Mouse (Mus musculus): Measurements from ENCODE around the gene Gm3250. TPM values are rescaled to one million over a fixed set of nuclear protein-coding genes. Genes with fewer than 3 reads are reported as not detected.
"Not testable (repeated sequence)": the region's sequence is repeated elsewhere in the genome, so short reads cannot be mapped to it uniquely, and the experiment has no call there.

Gene Gm3250
- total and polyA plus RNA-seq, 3 experiments: not detected

DNA sequence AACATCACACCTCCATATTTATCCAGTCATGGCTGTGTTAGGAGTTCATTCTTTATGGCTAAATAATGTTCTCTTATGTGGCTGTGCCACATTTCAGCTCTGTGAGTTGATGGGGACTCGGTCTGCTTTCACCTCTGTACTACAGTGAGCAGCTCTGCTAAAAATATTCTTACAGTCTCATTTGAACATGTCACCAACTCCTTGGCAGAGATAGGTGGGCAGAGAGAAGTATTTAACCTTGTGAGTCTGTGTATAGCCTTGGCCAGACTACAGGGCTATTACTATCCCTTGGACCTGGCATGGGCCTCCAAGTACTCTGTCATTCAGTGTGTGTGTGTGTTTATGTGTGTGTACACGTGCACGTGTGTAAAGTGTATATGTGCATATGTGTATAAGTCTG is 10.2 kb downstream of the Gm3250 start:
- H3K27me3 ChIP-seq (replicated peaks): peaks cover 32% of the 10 kb centered on the region
- H3K9me3 ChIP-seq (replicated peaks; ENCODE audit: low read length); H3K27ac ChIP-seq (ENCODE audit: insufficient read depth, low read depth); H3K4me3 ChIP-seq (replicated peaks in 1 of 3; ENCODE audit: low read depth in 2 of 3, low read length in 2 of 3, poor library complexity in 1 of 3); H3K4me2 ChIP-seq (ENCODE audit: insufficient read depth, low read depth, poor library complexity, severe bottlenecking); H3K36me3 ChIP-seq (replicated peaks in 1 of 2; ENCODE audit: control insufficient read depth in 1 of 2, insufficient read depth in 1 of 2, low read length in 1 of 2); H3K4me1 ChIP-seq (ENCODE audit: control insufficient read depth in 1 of 2, insufficient read depth in 2 of 2); dilution Hi-C loops (cut with MboI; ENCODE audit: extremely low pct_ligation_motif_present, extremely low pct_unique_long_range_greater_than_20kb, low sequenced_read_pairs); H3K79me2 ChIP-seq (replicated peaks; ENCODE audit: control insufficient read depth, extremely low read depth, insufficient read depth, poor library complexity, severe bottlenecking); H3K9ac ChIP-seq (ENCODE audit: insufficient read depth, low read depth); in situ Hi-C loops (cut with MboI; ENCODE audit: low pct_ligation_motif_present, low pct_unique_long_range_greater_than_20kb, low sequenced_read_pairs); DNase-seq (ENCODE audit: extremely low read depth): not testable (repeated sequence)

DNA sequence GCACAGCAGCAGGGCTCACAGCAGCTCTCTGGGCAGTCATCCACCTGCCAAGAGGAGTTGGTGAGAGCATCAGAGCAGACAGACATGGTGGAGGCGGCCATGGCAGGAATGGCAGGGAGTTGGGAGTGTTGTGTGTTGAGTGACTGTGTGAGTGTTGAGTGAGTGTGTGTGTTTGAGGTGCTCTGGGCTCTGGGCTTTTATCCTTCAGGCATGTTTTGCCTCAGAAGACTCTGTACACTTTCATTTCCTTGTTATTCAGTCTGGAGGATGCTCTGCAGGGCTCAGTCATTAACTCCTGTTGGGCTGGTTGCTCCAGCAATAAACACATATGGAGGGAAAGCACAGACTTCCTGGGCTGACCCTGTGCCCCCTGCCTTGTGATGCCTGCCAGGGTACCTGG is 11.1 kb downstream of the Gm3250 start, which contains the start of gene Gm3238:
TSS of gene Gm3238 (minus strand) at position 101 of the 400 bp plus-strand sequence.
- H3K79me2 ChIP-seq (replicated peaks; ENCODE audit: control insufficient read depth, extremely low read depth, insufficient read depth, poor library complexity, severe bottlenecking); H3K4me3 ChIP-seq (replicated peaks in 1 of 3; ENCODE audit: low read depth in 2 of 3, low read length in 2 of 3, poor library complexity in 1 of 3); H3K36me3 ChIP-seq (replicated peaks in 1 of 2; ENCODE audit: control insufficient read depth in 1 of 2, insufficient read depth in 1 of 2, low read length in 1 of 2); H3K4me2 ChIP-seq (ENCODE audit: insufficient read depth, low read depth, poor library complexity, severe bottlenecking); DNase-seq (ENCODE audit: extremely low read depth); H3K27ac ChIP-seq (ENCODE audit: insufficient read depth, low read depth); H3K9ac ChIP-seq (ENCODE audit: insufficient read depth, low read depth); H3K9me3 ChIP-seq (replicated peaks; ENCODE audit: low read length); in situ Hi-C loops (cut with MboI; ENCODE audit: low pct_ligation_motif_present, low pct_unique_long_range_greater_than_20kb, low sequenced_read_pairs); dilution Hi-C loops (cut with MboI; ENCODE audit: extremely low pct_ligation_motif_present, extremely low pct_unique_long_range_greater_than_20kb, low sequenced_read_pairs); H3K4me1 ChIP-seq (ENCODE audit: control insufficient read depth in 1 of 2, insufficient read depth in 2 of 2): not testable (repeated sequence)
- peaks cover 40% of the 10 kb centered on the region for H3K27me3 ChIP-seq (replicated peaks)

DNA sequence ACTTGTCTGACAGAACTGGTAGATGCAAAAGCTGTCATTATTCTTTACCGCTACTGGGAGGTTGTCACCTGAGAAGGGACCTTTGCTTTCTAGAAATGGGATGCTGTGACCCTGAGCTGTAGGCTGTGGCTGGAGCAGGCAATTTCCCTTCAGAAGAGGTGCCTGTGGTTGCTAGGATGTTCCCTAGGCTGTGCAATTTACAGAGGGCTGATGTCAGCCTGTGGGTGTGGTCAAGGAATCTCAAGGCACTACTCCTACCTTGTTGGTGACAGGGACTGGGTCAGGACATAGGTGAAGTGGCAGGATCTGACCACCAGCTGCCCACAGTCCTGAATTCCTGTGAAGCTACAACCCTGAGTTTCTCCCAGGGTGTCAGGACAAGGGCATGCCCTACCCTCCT is 12.6 kb downstream of the Gm3250 start:
- Histone ChIP-seq H3K27ac (ENCODE audit: insufficient read depth, low read depth) (no peak overlapping the region), H3K9me3 (replicated peaks; ENCODE audit: low read length) (no peaks in the 10 kb centered on the region), H3K36me3 (replicated peaks in 1 of 2; ENCODE audit: control insufficient read depth in 1 of 2, insufficient read depth in 1 of 2, low read length in 1 of 2) (no peaks in the 10 kb centered on the region), H3K9ac (ENCODE audit: insufficient read depth, low read depth) (no peak overlapping the region), H3K4me3 (replicated peaks in 1 of 3; ENCODE audit: low read depth in 2 of 3, low read length in 2 of 3, poor library complexity in 1 of 3) (no peak overlapping the region), H3K4me1 (ENCODE audit: control insufficient read depth in 1 of 2, insufficient read depth in 2 of 2) (no peaks in the 10 kb centered on the region), H3K27me3 (replicated peaks) (peaks cover 42% of the 10 kb centered on the region), H3K4me2 (ENCODE audit: insufficient read depth, low read depth, poor library complexity, severe bottlenecking) (no peak overlapping the region), H3K79me2 (replicated peaks; ENCODE audit: control insufficient read depth, extremely low read depth, insufficient read depth, poor library complexity, severe bottlenecking) (no peaks in the 10 kb centered on the region)
- TF ChIP-seq CHD2 (IDR thresholded peaks at IDR 0.05; ENCODE audit: low read length) (no peak), POLR2A (IDR thresholded peaks at IDR 0.05; ENCODE audit: low read depth, low read length) (no peak), POLR2AphosphoS2 (IDR thresholded peaks at IDR 0.05; ENCODE audit: low read depth, low read length) (no peak), E2F4 (IDR thresholded peaks at IDR 0.05; ENCODE audit: insufficient replicate concordance, low read depth, low read length) (no peak), ZC3H11A (IDR thresholded peaks at IDR 0.05; ENCODE audit: low read depth, low read length) (no peak), MAX (IDR thresholded peaks at IDR 0.05; ENCODE audit: low read length) (no peak), TBP (conservative IDR thresholded peaks at IDR 0.05; ENCODE audit: low read depth, low read length) (no peak), ZNF384 (IDR thresholded peaks at IDR 0.05; ENCODE audit: low read depth, low read length) (no peak), USF1 (IDR thresholded peaks at IDR 0.05; ENCODE audit: low read depth, low read length) (no peak), GABPA (IDR thresholded peaks at IDR 0.05; ENCODE audit: insufficient replicate concordance, low read depth, low read length) (no peak), MEF2A (IDR thresholded peaks at IDR 0.05; ENCODE audit: borderline replicate concordance, low read depth, low read length) (no peak), CTCF (conservative IDR thresholded peaks at IDR 0.05 in 1 of 2, IDR thresholded peaks at IDR 0.05 in 1 of 2; ENCODE audit: low read depth in 2 of 2, low read length in 2 of 2) (no peak), NELFE (IDR thresholded peaks at IDR 0.05; ENCODE audit: low read depth, low read length) (no peak), MYC (IDR thresholded peaks at IDR 0.05; ENCODE audit: low read depth, low read length) (no peak), MAFK (IDR thresholded peaks at IDR 0.05; ENCODE audit: insufficient replicate concordance, low read length) (no peak), BHLHE40 (IDR thresholded peaks at IDR 0.05; ENCODE audit: low read depth, low read length) (no peak)
- dilution Hi-C loops (cut with MboI; ENCODE audit: extremely low pct_ligation_motif_present, extremely low pct_unique_long_range_greater_than_20kb, low sequenced_read_pairs) (no loop called here), in situ Hi-C loops (cut with MboI; ENCODE audit: low pct_ligation_motif_present, low pct_unique_long_range_greater_than_20kb, low sequenced_read_pairs) (no loop called here)
- no peak for DNase-seq (ENCODE audit: extremely low read depth)

DNA sequence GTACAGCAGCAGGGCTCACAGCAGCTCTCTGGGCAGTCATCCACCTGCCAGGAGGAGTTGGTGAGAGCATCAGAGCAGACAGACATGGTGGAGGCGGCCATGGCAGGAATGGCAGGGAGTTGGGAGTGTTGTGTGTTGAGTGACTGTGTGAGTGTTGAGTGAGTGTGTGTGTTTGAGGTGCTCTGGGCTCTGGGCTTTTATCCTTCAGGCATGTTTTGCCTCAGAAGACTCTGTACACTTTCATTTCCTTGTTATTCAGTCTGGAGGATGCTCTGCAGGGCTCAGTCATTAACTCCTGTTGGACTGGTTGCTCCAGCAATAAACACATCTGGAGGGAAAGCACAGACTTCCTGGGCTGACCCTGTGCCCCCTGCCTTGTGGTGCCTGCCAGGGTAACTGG is 22.8 kb downstream of the Gm3250 start, which contains the start of gene Gm3233:
TSS of gene Gm3233 (minus strand) at position 101 of the 400 bp plus-strand sequence.
- H3K4me2 ChIP-seq (ENCODE audit: insufficient read depth, low read depth, poor library complexity, severe bottlenecking); dilution Hi-C loops (cut with MboI; ENCODE audit: extremely low pct_ligation_motif_present, extremely low pct_unique_long_range_greater_than_20kb, low sequenced_read_pairs); H3K9me3 ChIP-seq (replicated peaks; ENCODE audit: low read length); H3K36me3 ChIP-seq (replicated peaks in 1 of 2; ENCODE audit: control insufficient read depth in 1 of 2, insufficient read depth in 1 of 2, low read length in 1 of 2); H3K27ac ChIP-seq (ENCODE audit: insufficient read depth, low read depth); in situ Hi-C loops (cut with MboI; ENCODE audit: low pct_ligation_motif_present, low pct_unique_long_range_greater_than_20kb, low sequenced_read_pairs); H3K9ac ChIP-seq (ENCODE audit: insufficient read depth, low read depth); DNase-seq (ENCODE audit: extremely low read depth); H3K4me3 ChIP-seq (replicated peaks in 1 of 3; ENCODE audit: low read depth in 2 of 3, low read length in 2 of 3, poor library complexity in 1 of 3); H3K79me2 ChIP-seq (replicated peaks; ENCODE audit: control insufficient read depth, extremely low read depth, insufficient read depth, poor library complexity, severe bottlenecking); H3K4me1 ChIP-seq (ENCODE audit: control insufficient read depth in 1 of 2, insufficient read depth in 2 of 2): not testable (repeated sequence)
- peaks cover 39% of the 10 kb centered on the region for H3K27me3 ChIP-seq (replicated peaks)

All from CH12.LX (cell line).